Mouse (Mus musculus) skeletal muscle tissue, adult 2 months (tissue): ENCODE results near the gene Dr1.
A peak's percentile ranks its signal among the peaks of the same experiment; 100 is the strongest.
"Not testable (repeated sequence)": the region's sequence is repeated elsewhere in the genome, so short reads cannot be mapped to it uniquely, and the experiment has no call there.

Experiments used
- DNase-seq: peaks from one replicate; pipeline ENCODE4 v3.0.0-alpha.2; 2012; ENCODE audit warnings: low read depth, low spot score

The Dr1 gene

GRCm38 (mm10) chr5:108268127-108269062 is at the start of gene Dr1:
TSS of gene Dr1 (plus strand) at chr5:108268897.
- peak; percentile 90 for DNase-seq

- no peak for DNase-seq
These were observed 44.6 kb upstream of the Dr1 start for GRCm38 (mm10) chr5:108224077-108224476.

DNA sequence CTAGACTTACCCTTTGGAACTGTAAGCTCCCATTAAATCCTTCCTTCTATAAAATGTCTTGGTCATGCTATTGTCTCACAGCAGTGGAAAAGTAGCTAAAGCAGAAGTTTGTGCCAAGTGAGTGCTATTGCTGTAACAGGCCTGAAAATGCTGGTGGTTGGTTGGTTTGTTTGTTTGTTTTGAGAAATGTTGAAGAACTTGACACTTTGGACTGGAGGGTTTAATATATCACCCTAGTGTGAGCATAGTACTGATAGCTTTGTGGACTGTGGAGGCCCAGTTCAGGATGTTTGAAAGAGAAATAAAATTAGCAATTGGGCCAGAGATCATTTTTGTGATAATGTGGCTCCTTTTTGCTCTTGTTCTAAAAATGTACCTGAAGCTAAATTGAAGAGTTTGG is 42.5 kb upstream of the Dr1 start:
- DNase-seq: no peak

DNA sequence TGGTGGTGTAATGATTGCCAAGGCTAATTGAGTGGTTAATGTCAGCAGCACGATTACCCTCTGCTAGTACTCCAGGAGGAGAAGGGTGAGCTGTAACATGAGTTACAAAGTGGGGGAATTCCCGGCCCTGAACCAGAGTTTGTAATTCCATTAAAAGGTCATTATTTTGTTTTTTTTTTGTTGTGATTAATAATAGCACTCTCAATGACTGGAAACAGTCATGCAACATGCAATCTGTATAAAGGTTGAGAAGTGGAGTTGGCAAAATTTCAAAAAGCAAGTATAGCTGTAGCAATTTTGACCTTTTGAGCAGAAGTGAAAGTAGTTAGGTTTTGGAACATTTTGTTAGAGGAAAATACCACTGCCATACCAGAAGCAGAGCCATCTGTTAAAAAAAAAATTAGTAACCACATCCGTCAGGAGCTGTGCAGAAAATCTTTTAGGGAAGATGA is 22.4 kb upstream of the Dr1 start:
- DNase-seq: no peak

GRCm38 (mm10) chr5:108250033-108250432 is 18.7 kb upstream of the Dr1 start:
- no peak for DNase-seq

- DNase-seq: no peak
These were observed 13.4 kb upstream of the Dr1 start for GRCm38 (mm10) chr5:108255259-108255658.

DNA sequence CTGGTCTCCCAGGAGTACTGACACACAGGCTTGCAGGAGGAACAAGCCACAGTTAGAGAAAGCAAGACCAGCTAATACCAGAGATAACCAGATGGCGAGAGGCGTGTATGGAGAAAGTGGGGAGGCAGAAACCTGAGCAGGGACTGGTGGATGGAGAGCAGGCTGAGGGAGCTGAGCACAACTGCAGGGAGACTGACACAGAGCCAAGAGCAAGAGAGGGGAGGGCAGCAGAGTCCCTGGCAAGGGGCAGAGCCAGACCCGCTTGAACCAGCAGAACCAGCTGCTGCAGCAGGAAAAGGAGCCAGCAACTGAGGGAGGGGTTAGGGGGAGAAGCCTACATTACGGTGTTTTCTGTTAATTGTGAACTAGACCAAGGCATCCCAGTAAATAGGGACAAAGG is 6.0 kb upstream of the Dr1 start:
- DNase-seq: no peak

GRCm38 (mm10) chr5:108263785-108264184 is 4.9 kb upstream of the Dr1 start:
- not testable (repeated sequence) for DNase-seq

DNA sequence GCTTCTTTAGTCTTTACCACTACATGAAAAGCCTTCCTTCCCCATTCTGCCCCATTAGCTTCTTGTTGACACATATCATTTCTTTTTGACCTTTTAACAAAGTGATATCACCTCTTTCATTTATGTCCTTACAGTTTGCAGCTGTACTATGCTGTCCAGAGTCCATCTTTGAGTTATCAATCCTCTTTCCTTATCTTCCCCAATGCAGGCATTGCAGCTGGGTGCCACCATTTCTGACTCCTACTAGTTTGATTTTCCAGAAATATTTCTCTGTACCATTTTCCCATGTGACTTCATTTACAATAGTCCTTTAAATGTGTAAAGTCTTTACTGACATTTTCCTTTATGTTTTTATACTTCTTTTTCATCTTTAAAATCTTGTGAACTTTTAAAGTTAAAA is 1.7 kb upstream of the Dr1 start:
- DNase-seq: no peak

DNA sequence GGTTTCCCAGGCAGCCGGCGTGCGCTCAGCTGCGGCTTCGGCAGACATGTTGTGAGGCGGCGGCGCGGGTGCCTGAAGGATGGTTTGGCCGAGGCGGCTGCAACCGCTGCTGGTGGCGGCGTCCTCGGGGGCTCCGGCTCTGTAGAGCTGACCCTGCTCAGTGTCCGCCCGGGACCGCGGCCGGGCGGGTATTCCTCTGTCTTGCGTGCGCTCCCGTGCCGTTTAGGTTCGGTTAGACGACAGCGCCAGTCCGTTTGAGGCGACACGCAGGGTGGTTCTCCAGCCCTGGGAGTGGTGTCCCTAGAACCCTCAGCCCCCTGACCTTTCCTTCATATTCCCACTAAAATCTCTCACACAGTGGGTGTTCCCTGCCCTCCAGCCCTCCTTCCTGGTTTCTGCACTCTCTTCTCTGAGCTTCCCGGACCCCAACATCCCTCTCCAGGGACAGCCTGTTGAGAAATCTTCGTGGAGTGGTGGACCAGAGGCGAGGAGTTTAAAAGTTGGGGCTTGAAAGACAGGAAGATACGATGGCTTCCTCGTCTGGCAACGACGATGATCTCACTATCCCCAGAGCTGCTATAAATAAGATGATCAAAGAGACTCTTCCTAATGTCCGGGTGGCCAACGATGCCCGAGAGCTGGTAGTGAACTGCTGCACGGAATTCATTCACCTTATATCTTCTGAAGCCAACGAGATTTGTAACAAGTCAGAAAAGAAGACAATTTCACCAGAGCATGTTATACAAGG is 540 bp downstream of the Dr1 start:
- no peak for DNase-seq

- DNase-seq: no peak
These were observed 1.1 kb downstream of the Dr1 start for GRCm38 (mm10) chr5:108269811-108270151.

DNA sequence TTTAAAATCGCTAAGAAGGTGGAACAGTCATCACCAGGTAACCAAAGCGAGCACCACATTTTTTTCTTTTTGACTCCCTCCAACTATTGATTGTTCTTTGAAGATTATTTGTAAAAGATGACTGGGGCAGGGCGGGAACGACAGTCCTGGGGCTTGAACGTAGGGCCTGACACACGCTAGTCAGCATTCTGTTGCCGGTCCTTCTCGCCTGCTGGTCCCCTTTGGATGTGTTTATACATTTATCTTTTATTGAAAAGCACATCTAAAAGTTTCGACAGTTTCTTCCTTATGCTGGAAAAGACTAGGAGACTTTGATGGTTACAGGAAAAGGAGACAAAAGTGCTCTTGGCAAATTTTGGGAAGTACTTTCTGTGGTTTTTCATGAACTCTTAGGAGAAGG is 1.7 kb downstream of the Dr1 start:
- no peak for DNase-seq

DNA sequence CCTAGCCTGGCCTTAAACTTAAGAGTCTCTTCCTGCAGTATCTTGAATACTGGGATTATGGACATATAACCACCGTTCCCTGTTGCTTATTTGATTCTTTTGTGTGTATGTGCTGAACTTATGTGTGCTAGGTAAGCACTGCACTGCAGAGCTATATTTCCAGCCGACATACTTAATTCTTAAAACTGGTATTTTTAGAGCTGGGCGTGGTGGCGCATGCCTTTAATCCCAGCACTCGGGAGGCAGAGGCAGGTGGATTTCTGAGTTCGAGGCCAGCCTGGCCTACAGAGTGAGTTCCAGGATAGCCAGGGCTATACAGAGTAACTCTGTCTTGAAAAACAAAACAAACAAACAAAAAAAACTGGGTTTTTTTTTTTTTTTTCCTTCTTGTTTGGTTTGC is 2.6 kb downstream of the Dr1 start:
- DNase-seq: not testable (repeated sequence)

DNA sequence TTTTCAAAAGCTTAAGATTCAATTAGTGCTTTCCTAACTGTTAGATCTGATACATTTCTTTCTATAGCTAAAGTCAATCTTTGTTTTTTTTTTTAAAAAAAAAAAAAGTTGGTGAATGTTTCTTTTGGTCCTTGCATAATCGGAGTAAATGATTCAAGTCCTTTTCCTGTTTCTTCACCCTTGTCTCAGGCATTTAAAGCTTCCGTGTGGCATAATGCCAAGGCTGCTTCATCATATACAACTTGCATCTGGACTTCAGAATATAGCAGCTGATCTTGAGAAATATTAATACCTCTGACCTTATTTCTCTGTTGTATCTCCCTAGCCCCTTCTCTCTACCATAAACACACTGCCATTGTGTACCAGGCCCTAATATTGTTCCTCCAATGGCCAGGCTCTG is 18.3 kb downstream of the Dr1 start:
- no peak for DNase-seq

- no peak for DNase-seq
These were observed 32.9 kb downstream of the Dr1 start for GRCm38 (mm10) chr5:108301567-108301966.

GRCm38 (mm10) chr5:108312224-108313064 is 43.7 kb downstream of the Dr1 start, which contains the start of gene Pigg:
TSS of gene Pigg (plus strand) at chr5:108312609.
- peak; percentile 77 for DNase-seq

DNA sequence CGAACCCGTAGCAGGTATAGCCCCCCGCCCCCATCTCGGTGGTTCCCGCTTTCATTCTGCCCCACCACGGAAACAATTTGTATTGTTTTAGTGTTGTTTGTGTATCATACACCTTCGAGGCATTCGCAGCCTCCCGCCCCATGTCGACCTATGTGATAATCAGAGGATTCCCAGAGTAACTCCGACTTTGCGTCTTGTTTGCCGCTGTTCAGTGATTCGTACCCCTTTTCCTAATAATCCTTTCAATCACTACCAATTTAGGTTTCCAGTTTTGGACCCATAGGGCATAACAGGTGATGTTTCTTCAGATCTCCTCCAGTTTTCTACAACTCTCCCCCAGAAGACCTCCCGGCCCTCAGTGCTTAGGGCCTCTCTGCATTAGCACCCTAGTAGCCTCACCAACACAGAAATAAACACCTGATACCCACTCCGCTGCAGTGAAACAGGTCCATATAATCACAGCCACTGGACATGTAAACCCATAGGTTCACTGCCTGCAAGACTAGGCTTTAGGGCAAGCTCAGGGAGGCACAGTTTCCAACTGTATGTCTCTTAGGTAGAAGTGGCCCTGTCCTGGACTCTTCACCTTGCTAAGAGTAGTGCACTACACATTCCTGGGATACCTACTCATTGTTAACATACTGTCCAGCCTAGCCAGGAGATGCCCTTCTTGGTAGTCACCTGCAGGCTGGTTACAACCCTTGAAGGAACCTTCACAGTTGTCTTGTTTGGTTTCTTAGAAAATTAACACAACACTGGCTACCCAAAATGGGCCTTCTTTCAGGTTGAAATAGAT is 44.6 kb downstream of the Dr1 start:
- no peak for DNase-seq
